In genomic region chr11:83786835-83787234, GRCm38 (mm10) we compare ENCODE assay signal across 11 mouse cellular contexts. TPM values are rescaled to one million over a fixed set of nuclear protein-coding genes. Genes with fewer than 3 reads are reported as not detected.
A peak's percentile ranks its signal among the peaks of the same experiment; 100 is the strongest.
DNase-seq lines count a peak whose midpoint lies in the region; ATAC-seq and TF ChIP-seq lines count a peak whose summit lies in the region.
"Had no signal": no experiment of that assay in that cellular context is flagged by ENCODE, and none has a peak within 500 bp of the region (broad histone marks: within the 10 kb centered on the region; RNA-seq: fewer than 3 reads in every experiment).

No protein-coding gene starts in this region.

- no peaks in the 10 kb centered on the region for H3K9me3 ChIP-seq in lung, embryonic 16.5 days (ENCODE audit: control insufficient read depth, low read length)
- no peaks in the 10 kb centered on the region for H3K9me3 ChIP-seq in forebrain, postnatal 0 days (ENCODE audit: low read length)

- DNase-seq in adrenal gland, postnatal 10 days = peak; percentile 29
- no peak for DNase-seq in adrenal gland, adult 8-10 months
- peak; percentile 17 for DNase-seq in adrenal gland, postnatal 25 days
- DNase-seq in kidney, adult 18-20 months = peak; percentile 76
- no peak for DNase-seq in thymus, postnatal 14 days
- DNase-seq in forebrain, postnatal 0 days = no peak
- no peak for DNase-seq in retina, postnatal 1 day
- DNase-seq: B cell, adult 2 months; cerebellum, adult 18-20 months had no signal

- 0 out of 2 replicates have a peak overlapping the region, but pooled peaks have one; percentile 5 for H3K27ac ChIP-seq in lung, embryonic 16.5 days (ENCODE audit: low read length)
- H3K27ac ChIP-seq in forebrain, postnatal 0 days (ENCODE audit: low read depth, low read length) = no peak overlapping the region

- no peak overlapping the region for H3K4me3 ChIP-seq in lung, embryonic 16.5 days (ENCODE audit: low read length)
- no peak overlapping the region for H3K4me3 ChIP-seq in forebrain, postnatal 0 days (ENCODE audit: low read depth, low read length)
- H3K4me3 ChIP-seq: myocyte had no signal

- H3K27me3 ChIP-seq in lung, embryonic 16.5 days (ENCODE audit: control insufficient read depth, insufficient read depth, low read depth, low read length) = no peaks in the 10 kb centered on the region
- no peaks in the 10 kb centered on the region for H3K27me3 ChIP-seq in forebrain, postnatal 0 days (ENCODE audit: insufficient read depth, low read length)

- WGBS in lung, embryonic 16.5 days = 41% methylated on average over 4 of the region's 4 CpGs
- WGBS in forebrain, postnatal 0 days = 78% methylated on average over 4 of the region's 4 CpGs

- H3K4me2 ChIP-seq in lung, embryonic 16.5 days (ENCODE audit: low read depth, low read length) = no peak overlapping the region
- H3K4me2 ChIP-seq in forebrain, postnatal 0 days (ENCODE audit: low read depth) = no peak overlapping the region

- no peak for TF ChIP-seq CTCF in forebrain, postnatal 0 days (IDR thresholded peaks at IDR 0.05; ENCODE audit: low read depth)

- peak; percentile 64; the same call in 1 of the 2 replicates for ATAC-seq in lung, embryonic 16.5 days (ENCODE audit: low read depth)
- ATAC-seq in forebrain, postnatal 0 days = no peak

- no peak overlapping the region for H3K9ac ChIP-seq in lung, embryonic 16.5 days (ENCODE audit: low read length)
- H3K9ac ChIP-seq in forebrain, postnatal 0 days = no peak overlapping the region

- H3K4me1 ChIP-seq in lung, embryonic 16.5 days (replicated peaks; ENCODE audit: control insufficient read depth, insufficient read depth, low read length) = 0 out of 2 replicates have a peak, but pooled peaks cover 4% of the 10 kb centered on the region
- no peaks in the 10 kb centered on the region for H3K4me1 ChIP-seq in forebrain, postnatal 0 days (ENCODE audit: insufficient read depth)

- peaks cover 6% of the 10 kb centered on the region for H3K36me3 ChIP-seq in lung, embryonic 16.5 days (ENCODE audit: control insufficient read depth, insufficient read depth, low read length)
- peaks cover 18% of the 10 kb centered on the region for H3K36me3 ChIP-seq in forebrain, postnatal 0 days (ENCODE audit: insufficient read depth)

RNA-seq across cellular contexts. Expression of gene Heatr6, which starts 33.3 kb away (rescaled TPM):
- 10 to 100 TPM; 10.1 to 14.4 TPM for total RNA-seq in adrenal gland, postnatal 10 days (2021)
- 10 to 100 TPM; 15.7 to 22.4 (median 18.8) TPM for total RNA-seq in adrenal gland, adult 8-10 months (2022)
- total RNA-seq in adrenal gland, postnatal 25 days (2021) = 17.0 and 17.1 TPM in 2 replicates
- polyA plus RNA-seq in lung, embryonic 16.5 days (2015; fragmentation: Nextera tagmentation; extraction: Ambion mirVana) = 23.2 and 23.5 TPM in 2 replicates
- total RNA-seq in forebrain, postnatal 0 days (2014; rRNA removed) = 27.6 and 29.5 TPM in 2 replicates
- polyA plus RNA-seq in forebrain, postnatal 0 days (2015; fragmentation: Nextera tagmentation; extraction: Ambion mirVana) = 14.0 and 22.2 TPM in 2 replicates

RNA-seq across cellular contexts. Expression of gene Wfdc21, which starts 40.1 kb away (rescaled TPM):
- total RNA-seq in adrenal gland, postnatal 10 days (2021) = 1 to 10 TPM; 1.1 to 3.2 TPM
- 1 to 10 TPM in 2 of 4 experiments, not detected in 2; 1.3 to 2.2 TPM for total RNA-seq in adrenal gland, adult 8-10 months (2022)
- total RNA-seq in adrenal gland, postnatal 25 days (2021) = not detected in 2 replicates
- polyA plus RNA-seq in lung, embryonic 16.5 days (2015; fragmentation: Nextera tagmentation; extraction: Ambion mirVana) = 0.82 and 2.3 TPM in 2 replicates
- not detected in 2 replicates for total RNA-seq in forebrain, postnatal 0 days (2014; rRNA removed)
- polyA plus RNA-seq in forebrain, postnatal 0 days (2015; fragmentation: Nextera tagmentation; extraction: Ambion mirVana) = 0.89 TPM in 1 of 2 replicates, not detected in the other
- polyA plus RNA-seq: myocyte had no signal

Comparison
In these comparisons a context has a peak if more than half of its experiments do, and no peak if none do; other contexts are left out.
1. DNase-seq: peak in adrenal gland, postnatal 10 days (single experiment), adrenal gland, postnatal 25 days (single experiment) and kidney, adult 18-20 months (single experiment); none in adrenal gland, adult 8-10 months (single experiment), thymus, postnatal 14 days (single experiment), forebrain, postnatal 0 days (single experiment) and retina, postnatal 1 day (single experiment).